Mouse (Mus musculus): Measurements from ENCODE around the gene Gucd1. TPM values are rescaled to one million over a fixed set of nuclear protein-coding genes. Genes with fewer than 3 reads are reported as not detected.
"Not testable (repeated sequence)": the region's sequence is repeated elsewhere in the genome, so short reads cannot be mapped to it uniquely, and the experiment has no call there.

Gucd1 gene
- total RNA-seq, 2 experiments from 2014 or later, result 40.1 to 40.4 TPM

DNA sequence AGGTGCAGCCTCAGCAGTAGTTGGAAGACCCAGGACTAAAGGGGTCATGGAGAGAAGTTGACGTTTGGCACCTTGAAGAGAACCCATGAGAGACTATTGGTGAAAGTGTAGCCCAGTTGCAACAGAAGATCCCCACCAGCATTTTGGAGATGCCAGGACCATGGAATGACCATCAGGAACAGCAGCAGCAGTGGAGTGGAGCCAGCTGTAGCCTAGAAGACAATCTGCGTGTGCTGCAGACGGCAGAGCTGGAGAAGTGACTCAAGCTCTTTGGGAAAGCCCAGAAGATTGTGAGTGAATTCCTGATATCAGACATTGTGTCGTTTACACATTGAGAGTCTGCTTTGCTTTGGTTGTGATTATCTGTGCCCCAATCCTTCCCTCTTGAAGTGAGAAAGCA, 36.1 kb downstream of the Gucd1 start:
- DNase-seq (ENCODE audit: low spot score), result no peak
- intact Hi-C loops (cut with DNase I), result no loop called here

DNA sequence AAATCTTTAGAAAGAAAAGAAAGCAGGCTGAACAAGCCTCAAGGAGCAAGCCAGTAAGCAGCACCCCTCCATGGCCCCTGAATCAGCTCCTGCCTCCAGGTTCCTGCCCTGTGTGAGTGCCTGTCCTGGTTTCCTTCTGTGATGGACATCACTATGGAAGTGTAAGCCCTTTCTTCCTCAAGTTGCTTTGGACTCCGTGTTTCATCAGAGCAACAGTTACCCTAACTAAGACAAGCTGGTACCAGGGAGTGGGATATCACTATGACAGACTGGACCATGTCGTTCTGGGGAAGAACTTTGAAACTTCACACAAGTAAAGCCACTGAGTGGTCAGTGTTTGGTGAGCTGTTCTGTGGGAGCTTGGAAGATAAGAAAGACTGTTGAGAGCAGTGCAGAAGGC, 37.8 kb downstream of the Gucd1 start:
- no peak for DNase-seq (ENCODE audit: low spot score)
- intact Hi-C loops (cut with DNase I), result no loop called here

DNA sequence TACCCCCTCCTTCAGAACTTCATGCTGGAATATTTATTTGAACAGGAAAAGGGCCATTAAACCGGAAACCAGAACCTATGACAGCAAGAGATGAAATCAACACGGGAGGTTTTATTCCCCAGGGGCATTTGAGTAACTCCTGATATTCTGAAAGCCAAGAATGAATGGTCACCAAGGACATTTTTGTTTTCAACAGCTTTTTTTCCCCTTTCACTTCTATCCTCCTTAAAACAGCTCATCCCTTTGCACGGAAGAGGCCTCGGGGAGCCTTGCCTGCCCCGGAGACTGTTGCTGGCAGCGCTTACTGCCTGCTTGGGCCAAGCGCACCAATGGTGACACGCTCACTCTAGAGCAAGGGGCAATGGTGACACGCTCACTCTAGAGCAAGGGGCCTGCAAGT, 40.7 kb downstream of the Gucd1 start:
- intact Hi-C loops (cut with DNase I), result no loop called here
- DNase-seq (ENCODE audit: low spot score), result peak; percentile 13

DNA sequence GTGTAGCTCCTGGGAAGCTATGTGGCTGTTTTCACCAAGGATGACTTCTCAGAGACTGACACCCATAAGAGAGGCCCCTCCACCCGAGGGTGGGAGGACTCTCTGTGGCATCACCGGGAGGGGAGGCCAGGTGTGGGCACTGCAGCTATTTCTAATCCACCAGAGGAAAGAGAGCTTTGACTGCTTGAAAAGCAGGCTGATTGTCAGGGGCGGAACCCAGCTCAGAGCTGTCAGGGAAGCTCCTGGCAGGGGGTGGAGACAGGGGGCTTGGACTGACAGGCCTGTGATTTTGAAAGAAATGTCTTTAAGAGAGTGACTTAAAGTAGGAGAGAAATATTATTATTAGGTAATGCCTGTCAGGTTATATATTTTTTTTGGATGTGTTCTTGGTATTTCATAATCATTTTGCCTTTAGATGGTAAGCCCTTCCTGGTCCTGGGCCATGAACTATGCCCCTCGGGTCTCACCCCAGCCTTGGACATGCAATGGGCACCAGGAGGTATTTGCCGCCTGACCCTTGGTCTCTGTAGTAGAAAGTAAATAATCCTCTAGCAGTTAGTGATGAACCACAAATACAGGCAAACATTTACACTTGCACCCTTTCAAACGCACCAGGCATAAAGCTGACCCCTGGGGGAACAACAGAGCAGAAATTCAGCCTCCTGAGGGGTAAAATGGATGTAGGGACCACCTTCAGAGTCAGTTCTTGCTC, 42.5 kb downstream of the Gucd1 start:
- intact Hi-C loops (cut with DNase I); DNase-seq (ENCODE audit: low spot score): not testable (repeated sequence)

DNA sequence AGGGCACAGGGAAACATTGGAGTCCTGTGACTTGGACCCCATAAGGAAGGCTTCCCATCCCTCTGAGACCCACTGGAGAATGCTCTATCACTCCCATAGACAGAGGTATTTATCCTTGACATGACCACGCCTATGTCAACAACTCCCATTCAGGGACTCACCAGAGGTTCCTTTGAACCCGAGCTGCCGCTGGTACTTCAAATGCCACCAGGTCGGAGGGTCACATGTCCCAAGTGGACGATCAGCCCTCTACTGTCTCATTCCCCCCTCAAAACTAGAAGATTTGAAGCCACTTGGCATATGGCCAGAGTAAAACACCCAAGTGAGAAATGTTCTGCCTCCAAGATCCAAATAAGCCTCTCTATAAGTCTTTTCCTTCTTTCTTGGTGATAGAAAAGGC, 43.2 kb downstream of the Gucd1 start:
- DNase-seq (ENCODE audit: low spot score), result no peak

DNA sequence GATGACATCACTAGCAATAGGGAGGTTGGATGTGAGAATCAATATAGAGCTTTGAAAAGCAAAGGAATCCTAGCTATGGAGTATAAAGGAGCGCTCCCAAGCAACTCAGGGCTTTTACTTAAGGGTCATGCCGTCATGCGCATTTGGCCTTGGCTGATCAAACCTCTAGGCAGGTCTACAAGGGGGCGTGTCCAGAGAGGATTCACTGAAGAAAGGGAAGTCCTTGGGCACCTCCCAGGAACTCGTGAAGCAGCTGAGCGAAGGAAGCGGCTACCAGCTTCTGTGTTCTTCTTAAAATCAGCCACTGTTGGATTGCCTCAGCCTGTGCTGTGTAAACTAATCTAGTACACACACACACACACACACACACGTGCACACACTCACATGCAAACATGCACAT, 44.4 kb downstream of the Gucd1 start:
- intact Hi-C loops (cut with DNase I), result no loop called here
- no peak for DNase-seq (ENCODE audit: low spot score)

More for the DNA sequence above, 43.2 kb downstream of the Gucd1 start:
- intact Hi-C loops (cut with DNase I), result no loop called here

DNA sequence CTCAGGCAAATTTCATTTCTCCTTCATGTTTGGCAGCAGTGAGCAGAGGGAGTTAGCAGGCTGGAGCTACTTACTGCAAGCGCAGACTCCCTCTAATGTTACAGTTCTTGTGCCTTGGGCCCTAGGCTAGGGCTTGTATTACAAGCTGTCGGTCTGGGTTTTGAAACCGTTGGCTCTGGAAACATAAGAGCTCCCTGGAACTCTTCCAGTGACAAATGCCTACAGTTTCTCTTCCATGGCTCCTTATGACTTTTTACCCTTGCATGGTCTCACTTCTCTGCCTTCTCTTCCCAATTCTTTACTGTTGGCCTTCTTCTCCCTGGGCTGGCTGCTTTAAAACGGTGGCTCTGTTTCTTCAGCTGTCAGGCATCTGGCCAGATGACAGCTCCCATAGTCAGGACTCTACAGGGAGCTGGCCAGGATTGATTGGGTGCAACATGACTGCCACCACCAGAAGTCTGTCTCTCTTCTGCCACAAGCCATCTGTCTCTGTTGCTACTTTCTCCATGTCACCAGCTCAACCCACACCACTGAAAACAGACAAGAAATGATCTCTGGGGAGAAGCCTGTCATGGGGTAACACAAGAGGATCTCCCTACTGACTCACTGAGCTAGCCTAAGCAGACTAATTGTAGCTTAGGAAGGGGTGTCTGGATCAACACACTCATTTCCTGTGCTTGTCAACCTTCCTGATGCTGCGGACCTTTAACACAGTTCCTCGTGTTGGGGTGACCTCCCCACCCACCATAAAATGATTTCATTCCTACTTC, 51.8 kb downstream of the Gucd1 start:
- intact Hi-C loops (cut with DNase I), result no loop called here
- no peak for DNase-seq (ENCODE audit: low spot score)

DNA sequence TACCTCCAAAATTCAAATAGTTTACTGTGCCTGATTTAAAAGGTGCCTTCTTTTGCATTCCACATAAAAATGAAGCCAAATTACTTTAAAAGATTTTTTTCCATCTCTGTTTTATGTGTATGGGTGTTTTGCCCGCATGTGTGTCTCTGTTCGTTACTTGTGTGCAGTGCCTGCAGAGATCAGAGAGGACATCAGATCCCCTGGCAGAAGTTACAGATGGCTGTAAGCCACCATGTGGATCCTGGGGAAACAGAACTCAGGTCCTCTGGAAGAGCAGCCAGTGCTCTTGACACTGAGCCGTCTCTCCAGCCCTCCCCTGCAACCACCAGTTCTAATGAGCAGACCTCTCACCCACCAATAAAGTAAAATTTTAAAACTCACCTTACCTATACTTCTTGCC, 55.0 kb downstream of the Gucd1 start:
- DNase-seq (ENCODE audit: low spot score), result no peak
- intact Hi-C loops (cut with DNase I), result no loop called here

DNA sequence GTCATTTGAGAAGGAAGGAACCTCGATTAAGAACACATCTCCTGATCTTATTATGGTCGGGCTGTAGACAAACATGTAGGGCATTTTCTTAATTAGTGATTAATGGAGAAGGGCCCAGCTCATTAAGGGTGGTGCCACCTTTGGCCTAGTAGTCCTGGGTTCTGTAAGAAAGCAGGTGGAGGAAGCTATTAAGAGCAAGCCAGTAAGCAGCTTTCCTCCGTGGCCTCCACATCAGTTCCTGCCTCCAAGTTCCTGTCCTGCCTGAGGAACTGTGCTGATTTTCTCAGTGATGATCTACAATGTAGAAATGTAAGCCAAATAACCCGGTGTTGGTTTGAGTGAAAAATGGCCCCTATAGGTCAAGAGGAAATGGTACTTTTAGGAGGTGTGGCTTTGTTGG, 59.4 kb downstream of the Gucd1 start:
- intact Hi-C loops (cut with DNase I), result no loop called here

DNA sequence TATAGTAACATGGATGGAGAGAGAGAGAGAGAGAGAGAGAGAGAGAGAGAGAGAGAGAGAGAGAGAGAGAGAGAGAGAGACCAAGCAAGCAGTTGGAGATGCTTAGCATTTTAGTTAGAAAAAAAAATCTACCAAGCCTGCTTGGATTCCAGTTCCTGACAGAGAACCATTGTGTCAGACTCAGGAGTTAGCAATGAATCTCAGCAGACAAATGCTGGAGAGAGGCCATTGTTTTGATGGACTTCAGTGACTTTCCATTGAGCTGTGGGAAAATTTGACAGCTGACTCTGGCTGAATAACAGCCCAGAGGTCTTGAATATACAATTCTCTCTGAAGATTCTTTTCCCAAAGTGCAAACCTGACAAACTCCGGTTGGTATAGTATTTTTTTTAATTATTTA, 59.9 kb downstream of the Gucd1 start:
- intact Hi-C loops (cut with DNase I), result no loop called here

More for the DNA sequence above, 59.4 kb downstream of the Gucd1 start:
- no peak for DNase-seq (ENCODE audit: low spot score)

DNA sequence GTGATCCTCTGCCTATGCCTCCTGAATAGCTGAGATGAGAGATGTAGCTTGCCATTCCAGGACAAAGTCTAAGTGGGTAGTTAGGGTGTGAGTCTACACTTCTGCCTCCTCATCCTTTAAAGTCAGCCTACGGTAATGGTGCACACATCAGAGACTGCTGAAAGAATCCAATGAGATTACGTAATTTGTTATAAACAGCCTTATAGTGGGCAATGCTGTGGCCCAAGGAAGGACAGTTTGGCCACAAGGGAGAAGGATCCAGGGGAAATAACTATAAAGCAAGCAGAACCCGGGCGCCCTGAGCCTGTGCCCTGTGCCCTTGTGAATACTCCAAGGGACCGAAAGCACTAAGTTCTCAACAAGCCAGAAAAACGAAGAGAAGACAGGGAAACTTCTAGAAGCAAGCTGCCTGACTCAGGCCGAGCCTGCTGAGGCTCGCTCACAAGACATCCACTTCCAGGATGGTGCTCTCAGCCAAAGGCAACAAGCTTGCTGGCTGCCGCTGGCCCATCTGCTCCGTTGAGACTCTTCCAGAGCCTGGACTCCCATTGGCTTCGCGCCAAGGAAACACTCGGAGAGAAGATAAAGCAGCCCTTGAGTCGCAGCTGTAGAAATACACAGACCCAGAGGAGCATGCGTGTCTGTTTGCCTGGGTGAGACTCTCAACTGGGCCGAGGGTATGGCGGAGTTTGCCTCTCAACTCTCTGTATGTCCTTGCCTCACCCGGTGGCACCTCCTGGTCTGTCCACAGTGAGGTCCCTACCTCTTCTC, 61.5 kb downstream of the Gucd1 start:
- intact Hi-C loops (cut with DNase I); DNase-seq (ENCODE audit: low spot score): not testable (repeated sequence)

More for the DNA sequence above, 59.9 kb downstream of the Gucd1 start:
- DNase-seq (ENCODE audit: low spot score), result no peak

DNA sequence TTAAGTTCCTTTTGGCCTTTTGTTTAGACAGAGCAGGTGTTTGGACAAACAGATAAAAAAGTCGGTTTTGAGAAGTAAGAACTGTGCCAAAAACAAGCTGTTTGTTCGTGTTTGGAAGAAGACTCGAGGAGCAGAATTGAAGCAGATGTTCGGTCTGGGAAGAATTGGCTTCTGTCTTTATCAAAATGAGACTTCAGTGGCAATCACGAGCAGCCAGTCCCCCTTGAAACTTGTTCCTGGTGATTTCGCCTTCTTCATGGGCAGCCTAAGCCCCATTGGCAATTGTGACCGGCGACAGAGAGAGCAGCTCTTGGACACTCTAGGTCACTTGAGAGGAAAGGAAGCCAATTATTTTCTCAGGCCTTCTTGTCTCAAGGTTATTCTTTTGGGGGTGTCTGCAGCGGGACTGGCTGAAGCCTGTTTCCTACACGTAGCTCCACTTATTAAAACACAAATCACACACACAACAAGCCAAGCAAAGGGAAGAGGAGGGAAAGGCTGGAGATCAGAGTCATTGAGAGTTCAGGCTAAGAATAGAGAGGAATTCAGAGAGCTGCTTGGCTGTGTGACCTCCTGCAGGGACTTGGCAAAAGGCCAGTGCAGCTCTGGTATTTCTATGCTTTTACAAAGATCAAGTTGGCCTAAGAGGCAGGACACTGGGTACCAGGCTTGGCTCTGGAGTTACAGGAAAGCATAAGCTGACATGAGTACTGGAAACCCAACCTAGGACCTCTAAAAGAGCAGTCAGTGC, 66.6 kb downstream of the Gucd1 start:
- intact Hi-C loops (cut with DNase I), result no loop called here
- DNase-seq (ENCODE audit: low spot score), result no peak

DNA sequence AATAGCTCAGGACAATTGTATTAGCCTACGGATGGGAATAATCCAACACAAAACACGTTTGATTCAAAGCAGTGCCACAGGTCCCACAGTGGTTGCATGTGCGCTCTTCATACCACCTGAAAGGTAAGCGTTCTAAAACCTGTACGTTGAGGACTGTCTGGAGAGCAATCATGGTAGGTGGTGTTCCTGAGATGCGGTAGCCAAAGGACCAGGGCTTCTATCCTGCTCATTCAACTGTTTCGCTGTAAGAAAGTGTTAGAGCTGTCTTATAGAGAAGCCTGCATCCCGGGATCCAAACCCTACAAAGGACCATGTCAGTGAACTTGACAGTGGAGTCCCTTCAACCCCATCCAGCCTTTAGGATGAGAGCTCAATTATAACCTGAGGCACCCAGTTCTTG, 67.4 kb downstream of the Gucd1 start:
- DNase-seq (ENCODE audit: low spot score), result no peak
- intact Hi-C loops (cut with DNase I), result no loop called here

DNA sequence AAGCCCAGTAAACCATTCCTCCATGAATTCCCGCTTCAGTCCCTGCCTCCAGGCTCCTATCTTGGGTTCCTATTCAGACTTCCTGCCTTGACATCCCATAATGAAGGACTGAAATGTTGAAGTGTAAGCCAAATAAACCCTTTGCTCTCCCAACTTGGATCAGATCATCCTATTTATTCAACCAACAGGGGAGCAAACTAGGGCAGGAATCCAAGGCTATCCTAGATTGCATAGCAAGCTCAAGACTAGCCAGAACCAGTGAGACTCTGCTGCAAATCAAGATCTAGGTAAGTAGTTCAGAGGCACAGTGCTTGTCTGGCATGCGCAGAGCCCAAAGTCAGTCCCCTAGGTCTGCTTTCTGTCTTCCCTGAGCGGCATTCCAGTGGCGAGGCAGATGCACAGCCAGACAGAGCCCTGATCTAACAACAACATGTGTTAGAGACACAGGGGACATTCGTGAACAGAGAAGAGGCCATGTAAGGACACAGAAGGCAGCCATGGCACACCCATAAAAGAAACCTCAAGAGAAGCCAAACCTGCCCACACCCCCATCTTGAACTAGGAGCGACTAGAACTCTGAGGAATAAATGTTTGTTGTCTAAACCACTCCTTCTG, 68.9 kb downstream of the Gucd1 start:
- intact Hi-C loops (cut with DNase I), result no loop called here
- DNase-seq (ENCODE audit: low spot score), result no peak

DNA sequence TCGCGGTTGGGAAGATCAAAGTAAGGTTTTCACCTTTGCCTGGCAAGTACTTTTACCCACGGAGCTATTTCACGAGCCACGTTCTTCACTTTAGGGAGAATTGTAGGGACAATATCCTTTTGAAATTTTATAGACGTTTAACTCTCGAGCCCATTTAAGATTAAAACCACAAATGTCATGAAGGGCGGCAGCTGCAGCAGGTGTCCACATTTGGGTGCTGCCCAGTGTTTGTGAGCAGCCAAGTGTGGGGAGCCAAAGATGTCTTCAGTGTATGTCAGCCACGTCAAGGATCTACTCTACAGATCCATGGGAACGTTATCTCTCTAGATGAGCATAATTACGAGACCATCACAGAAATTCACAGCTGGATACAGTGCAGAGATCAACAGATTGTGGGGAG, 70.3 kb downstream of the Gucd1 start:
- intact Hi-C loops (cut with DNase I), result no loop called here
- DNase-seq (ENCODE audit: low spot score), result no peak

DNA sequence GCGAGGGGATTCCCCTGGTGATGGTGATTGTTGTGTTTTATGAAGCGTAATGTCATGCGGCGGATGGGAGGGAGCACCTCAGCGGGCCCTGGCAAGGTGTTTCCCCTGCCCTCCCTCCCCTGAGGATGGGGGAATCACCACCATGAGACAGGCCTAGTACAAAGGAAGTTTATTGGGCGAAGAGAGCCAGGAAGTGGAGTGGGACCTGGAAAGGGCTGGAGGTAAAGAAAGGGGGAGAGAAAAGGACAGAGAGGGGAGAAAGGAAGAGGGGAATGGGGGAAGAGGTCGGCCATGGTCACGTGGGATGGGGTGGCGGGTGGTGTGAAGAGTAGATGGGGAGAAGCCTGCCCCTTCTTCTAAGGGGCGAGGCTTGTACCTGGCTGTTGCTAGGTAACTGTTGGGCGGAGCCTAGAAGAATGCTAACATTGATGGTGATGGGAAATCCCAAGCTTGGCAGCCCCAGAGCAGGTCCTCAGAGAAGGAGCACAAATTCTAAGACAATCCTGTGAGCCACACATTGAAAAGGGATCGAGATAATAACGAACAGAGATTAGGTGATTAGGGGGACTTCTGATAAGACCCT, 71.2 kb downstream of the Gucd1 start:
- no peak for DNase-seq (ENCODE audit: low spot score)
- intact Hi-C loops (cut with DNase I), result no loop called here

DNA sequence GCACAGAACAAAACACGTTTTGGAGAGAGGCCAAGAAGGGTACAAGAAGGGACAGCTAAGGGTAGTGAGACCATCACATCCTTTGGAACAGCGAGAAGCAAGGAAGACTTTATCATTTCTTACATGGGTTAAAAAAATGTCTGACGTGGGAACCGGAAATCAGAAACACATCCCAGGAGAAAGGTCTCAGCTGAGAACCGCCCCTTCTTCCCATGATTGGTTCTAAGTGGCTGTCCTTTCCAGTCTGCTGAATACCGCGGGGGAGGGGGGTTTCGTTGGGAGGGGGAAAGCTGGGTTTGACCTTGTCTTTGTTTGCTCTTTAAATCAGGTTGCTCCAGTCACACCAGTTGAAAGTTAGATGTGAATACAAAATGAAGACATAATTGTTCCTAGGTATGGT, 72.7 kb downstream of the Gucd1 start:
- intact Hi-C loops (cut with DNase I), result loop anchor here (2.0 kb wide), 1 partner anchor 42 kb away; no protein-coding TSS in a partner anchor
- no peak for DNase-seq (ENCODE audit: low spot score)

DNA sequence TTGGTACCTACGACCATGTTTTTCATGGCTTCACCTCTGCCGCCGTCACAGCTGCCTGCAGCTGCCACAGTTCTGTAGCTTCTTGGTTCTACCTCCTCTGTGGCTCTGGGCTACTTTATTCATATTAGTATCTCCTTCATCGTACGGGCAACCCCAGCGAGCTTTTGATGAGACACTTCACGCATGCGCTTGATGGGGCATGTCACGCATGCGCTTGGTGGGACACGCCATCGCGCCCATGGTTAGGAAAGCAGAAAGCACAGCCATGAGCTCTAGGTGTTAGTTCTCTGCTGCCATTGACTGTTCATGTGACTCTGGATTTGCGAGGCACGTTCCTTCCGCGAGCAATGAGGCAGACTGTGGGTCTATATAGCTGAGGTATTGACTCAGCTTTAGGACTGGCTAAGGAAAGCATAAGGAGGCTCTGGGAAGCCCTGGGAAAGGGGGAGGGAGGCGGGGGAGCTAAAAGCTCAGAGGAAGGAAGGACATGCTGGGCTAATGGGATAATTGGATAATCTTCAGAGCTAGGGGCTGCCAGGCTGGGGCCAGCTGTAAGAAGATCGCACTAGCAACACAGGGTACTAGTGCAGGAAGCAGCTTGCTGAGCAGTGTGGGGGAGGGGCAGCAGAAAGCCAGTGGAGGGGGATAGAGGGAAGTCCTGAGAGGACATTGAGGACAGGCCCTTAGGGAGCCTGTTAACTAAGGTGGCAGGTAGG, 73.5 kb downstream of the Gucd1 start:
- intact Hi-C loops (cut with DNase I), result loop anchor here (2.0 kb wide), 1 partner anchor 43 kb away; no protein-coding TSS in a partner anchor
- no peak for DNase-seq (ENCODE audit: low spot score)

DNA sequence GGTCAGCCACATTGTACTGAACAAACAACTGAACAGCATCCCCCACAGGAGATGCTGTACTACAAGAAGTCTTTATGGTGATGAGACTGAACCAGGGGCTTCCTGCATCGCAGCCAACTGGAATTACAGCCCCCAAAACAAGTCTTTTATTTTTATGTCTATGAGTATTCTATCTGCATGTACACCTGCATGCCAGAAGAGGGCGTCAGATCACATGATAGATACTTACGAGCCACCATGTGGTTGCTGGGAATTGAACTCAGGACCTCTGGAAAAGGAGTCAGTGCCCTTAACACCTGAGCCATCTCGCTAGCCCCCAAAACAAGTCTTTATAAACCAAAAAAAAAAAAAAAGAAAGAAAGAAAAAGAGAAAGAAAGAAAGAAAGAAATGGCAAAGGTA, 74.8 kb downstream of the Gucd1 start:
- intact Hi-C loops (cut with DNase I), result no loop called here
- DNase-seq (ENCODE audit: low spot score), result no peak

Data from heart, postnatal 25 days (tissue).